Mouse (Mus musculus) heart, postnatal 0 days (tissue): ENCODE measurements around the gene Maea.

Experiments used
- CTCF ChIP-seq: IDR thresholded peaks from 2 replicates; pipeline ENCODE4 v1.5.1; 2016; ENCODE audit warnings: antibody characterized with exemption, control low read depth, low read depth
- EP300 ChIP-seq: IDR thresholded peaks from 2 replicates; pipeline ENCODE4 v1.6.1; 2016; ENCODE audit warnings: antibody characterized with exemption, low read depth

DNA sequence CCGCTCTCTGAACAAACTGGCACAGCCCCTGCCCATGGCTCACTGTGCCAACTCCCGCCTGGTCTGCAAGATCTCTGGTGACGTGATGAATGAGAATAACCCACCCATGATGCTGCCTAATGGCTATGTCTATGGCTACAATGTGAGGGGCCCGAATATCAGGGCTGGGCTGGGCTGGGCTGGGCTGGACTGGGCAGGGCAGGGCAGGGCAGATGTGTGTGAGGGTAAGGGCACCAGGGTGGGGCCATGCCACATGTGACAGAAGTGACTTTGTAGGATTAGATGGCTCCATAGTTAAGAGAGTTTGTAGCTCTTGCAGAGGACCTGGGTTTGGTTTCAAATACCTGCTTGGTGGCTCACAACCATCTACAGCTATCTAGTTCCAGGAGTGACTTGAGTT, 36.4 kb downstream of the Maea start:
- TF ChIP-seq EP300 (no peak), CTCF (no peak)
